Mouse (Mus musculus): ENCODE results near the gene Ace.

DNA sequence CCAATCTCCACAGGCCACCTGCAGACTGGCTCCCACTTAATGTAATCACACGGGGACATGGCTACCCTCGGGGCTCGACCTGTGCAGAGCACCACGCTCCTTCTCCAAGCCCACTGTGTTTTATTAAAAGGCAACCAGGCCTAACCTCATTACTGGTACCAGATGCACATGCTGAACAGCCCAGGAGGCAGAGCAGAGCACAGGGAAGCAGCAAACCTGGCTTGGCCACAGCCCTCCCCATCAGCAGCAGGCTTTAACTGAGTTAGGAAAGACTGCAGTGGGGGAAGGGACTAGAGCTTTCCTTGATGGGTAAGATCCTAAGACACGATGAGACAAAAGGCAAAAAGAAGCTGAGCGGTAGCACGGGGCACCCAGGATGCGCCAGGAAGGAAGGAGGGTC lies 25.8 kb upstream of the Ace start:
- TF ChIP-seq POLR2A (IDR thresholded peaks at IDR 0.05; ENCODE audit: extremely low read depth, insufficient read depth, low read length) (no peak), CTCF (IDR thresholded peaks at IDR 0.05; ENCODE audit: extremely low read depth, insufficient read depth, low read length) (no peak)

Data from cortical plate, adult 2 months (tissue).